Mouse (Mus musculus) layer of hippocampus, adult 9-10 months (tissue): ENCODE data around the gene March8.

Source experiments
- DNase-seq: peaks from one replicate; pipeline ENCODE4 v3.0.0; 2022; ENCODE audit warnings: low spot score

Gene March8

DNA sequence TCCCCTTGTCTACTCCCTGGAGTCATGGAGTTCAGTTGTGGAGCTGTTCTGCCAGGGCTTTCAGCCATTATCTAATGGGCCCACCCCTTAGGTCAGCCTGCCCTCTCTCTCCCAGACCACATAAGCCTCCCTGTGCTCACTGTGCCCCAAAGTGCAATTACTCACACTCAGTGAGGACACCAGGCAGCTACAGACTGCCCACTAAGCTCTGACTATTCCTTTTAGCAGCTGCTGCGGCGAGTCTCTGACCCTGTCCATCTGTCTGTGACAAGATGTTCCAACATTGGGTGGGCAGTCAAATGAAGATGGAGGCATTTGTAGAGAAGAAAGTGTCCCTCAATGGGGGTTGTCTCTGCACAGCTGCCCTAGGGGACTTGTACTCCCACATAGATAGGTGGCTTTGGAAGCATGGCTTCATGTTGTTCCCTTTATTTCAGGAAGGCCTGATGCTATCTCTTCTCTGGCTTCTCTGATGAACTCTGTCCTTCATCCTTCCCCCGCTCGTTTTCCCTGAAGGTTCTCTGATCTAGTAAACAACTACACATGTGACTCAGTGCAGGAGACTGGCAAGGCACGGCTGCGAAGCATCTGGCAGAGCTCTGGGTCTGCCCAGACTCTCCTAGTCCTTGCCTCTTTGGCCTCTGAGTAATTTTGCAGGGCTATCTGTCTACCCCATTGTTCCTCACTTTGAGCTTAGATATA lies 70.3 kb downstream of the March8 start:
- no peak for DNase-seq

DNA sequence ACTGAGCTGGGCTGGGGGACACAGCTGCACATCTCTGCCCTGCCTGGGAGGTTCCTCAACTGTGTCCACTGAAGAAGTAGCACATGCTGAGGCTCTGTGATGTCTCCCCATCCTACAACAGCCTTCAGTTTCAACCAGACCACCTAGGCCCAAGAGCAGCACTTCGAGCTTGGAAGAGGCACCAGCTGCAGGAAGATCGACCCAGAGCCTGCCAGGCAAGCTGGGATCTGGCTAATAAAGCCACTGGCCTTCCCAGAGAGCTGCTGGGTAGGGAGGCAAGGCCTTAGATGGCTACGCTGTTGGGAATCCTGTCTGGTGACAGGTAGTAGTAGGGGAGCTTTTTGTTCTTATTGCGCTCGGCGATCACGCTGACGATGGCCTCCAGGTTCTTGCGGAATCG lies 72.6 kb downstream of the March8 start:
- DNase-seq = no peak

DNA sequence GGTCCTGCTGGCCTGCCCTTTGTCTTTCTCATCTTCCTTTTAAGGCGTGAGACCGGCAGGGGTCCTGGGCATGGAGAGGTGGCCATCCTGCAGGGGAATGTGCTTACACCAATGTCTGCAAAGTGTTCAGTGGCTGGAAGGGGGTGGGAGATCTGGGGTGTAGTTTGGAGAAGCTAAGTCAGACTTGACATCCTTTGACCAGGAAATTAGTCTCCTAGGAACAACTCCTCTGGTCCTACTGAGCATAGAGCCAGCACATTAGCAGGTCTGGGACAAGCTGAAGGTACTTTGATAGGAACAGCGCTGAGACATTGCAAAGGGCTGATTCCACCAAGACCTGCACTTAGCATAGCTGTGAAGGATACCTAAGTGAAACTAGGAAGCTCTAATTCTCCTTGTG lies 73.9 kb downstream of the March8 start:
- no peak for DNase-seq

DNA sequence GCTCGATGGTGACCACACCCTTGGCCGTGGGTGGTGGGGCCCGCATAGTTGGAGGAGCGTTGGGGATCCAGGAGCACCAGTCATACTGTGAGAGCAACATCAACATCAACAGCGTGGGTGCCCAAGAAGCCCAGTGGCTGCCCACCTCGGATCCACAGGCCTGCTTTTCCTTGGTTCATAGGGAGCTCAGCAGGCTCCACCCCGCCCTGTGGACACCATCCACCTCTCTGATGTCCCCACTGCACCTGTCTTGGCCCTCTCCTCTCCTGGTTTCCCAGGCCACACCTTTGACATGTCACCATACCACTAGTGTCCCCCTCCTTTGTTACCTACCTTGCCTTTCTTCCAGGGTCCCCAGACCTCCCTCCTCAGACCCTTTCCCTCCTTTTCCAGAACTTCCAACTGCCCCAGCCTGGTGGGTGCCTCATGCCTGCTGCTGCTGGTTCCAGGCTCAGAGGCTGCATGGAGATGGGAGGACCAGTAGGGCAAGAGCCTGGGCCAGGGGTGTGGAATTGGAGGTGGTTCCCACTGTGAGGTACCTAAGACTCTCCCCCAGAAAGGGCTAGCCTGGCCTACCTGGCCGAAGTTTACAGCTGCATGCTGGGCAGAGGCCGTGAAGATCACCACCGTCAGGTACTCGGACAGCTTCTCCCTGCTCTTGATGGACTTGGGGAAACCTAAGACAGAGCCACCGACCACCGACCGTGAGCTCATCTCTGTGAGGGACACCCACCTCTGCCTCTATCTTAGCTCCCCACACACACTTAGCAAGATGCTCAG lies 74.9 kb downstream of the March8 start:
- DNase-seq = no peak

DNA sequence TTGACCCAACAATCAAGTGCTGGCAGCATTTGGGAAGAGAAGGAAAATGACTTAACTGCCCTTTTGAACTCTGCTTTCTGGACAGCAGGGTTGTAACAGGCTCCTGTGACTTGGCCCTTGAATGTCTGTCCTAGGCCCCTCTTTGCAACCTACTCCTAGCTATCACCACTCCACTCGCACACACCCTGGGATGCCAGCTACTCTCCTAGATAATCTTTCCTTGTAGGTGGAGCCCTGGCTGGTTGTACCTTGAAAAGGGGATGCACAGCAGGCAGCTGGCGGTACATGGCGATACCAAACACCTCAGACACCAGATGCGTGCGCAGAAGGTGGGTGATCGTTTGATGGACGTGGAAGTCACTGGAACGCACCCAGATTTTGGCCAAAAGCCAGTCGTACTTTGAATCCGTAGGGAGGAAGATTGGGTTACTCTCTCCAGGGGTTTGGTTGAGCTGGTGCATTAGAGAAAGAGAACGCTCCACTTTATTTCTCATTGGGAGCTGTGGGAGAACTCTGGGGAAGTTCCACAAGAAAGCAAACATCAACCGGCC lies 77.4 kb downstream of the March8 start:
- no peak for DNase-seq

DNA sequence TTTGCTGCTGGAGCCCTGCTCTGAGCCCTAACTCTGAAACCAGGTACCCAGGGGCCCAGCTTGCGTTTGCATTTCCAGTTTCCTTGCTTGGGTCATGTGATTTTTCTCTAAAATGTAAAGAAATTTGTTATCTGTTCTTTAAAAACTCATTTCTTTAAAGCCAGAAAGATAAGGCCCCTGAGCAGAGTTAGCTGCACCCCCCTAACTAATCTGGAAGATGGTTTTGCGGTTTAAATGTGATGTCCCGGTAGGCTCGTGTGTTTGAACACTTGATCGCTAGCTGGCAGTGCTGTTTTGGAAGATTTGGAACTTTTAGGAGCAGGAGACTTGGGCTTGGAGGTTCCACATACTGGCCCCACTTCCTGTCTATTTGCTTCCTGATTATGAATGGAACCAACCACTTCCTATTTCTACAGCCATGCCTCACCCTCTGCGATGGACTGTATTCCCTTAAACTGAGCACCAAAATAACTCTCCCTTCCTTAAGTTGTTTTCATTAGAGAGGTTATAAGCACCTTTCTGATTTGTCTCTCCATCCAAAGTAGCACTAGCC lies 78.3 kb downstream of the March8 start:
- DNase-seq = no peak

DNA sequence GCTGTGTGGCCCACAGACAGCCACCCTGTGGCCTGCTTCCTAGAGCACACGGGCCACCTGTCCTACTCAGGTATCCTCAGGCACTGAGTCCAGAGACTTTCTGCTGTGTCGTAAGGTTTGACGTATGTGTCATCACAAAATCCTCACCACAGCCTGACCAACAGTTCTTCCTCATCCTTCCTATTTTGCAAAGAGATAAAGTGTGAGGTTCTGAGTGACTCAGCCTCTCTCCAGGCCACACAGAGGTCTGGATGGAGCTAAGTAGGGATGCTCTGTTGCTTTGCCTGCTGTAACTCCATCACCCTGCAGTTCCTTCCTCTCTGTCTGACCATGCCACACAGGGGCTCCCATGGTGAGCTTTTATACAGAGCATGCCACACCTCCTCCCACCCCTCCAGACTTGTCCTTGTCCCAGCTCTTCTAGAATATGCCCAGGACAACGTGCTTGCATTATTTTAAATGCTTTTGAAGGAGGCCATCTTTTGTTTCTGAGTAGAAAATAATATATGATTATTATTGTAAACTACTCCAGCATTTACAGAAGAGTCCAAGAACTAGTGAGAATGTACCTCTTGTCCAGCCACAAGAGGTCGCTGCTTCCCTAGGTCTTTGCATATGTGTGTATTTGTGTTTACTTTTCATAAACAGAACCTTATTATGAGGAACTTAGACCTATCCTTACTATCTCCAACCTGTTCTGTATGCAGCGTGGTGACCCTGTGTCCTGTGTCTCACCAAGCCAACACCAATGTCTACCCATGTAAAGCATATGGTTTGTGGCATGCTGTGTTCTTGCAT lies 79.9 kb downstream of the March8 start:
- DNase-seq = no peak

DNA sequence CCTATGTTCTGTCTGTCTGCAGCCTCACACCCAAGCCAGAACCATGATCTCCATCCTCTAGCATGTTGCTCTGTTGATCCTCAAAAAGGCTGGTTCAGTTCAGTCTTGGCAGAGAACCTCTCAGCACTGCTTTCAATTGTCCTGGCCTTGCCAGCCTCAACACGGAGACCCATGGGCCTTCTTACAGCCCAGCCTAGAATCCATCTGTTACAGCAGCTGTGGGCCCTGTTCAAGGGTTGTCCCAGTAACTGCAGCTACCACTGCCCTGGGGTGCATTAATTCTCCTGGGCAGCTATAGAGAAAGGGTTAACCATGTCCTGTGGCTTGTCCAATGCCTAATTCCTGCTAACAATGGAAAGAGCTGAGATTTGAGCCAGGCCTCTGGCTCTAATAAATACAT lies 80.7 kb downstream of the March8 start:
- DNase-seq = no peak

DNA sequence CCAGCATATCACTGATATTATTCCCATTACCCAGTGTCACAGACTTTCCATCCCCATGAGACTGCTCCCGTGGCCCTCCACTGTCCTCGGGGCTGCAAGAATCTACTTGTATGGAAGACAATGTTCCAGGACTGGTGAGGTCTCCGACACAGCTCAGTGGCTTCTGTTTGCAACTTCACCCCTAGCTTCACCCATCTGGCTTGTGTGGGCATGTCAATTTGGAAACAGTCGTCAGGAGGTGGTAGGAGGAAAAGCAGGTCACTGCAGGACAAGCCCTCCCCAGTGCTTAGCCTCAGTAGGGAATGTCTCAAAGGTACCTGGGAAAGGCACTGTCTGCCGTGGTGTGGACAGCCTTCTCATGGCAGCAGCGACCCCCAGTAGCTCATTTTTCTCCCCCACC lies 81.9 kb downstream of the March8 start:
- DNase-seq = no peak

DNA sequence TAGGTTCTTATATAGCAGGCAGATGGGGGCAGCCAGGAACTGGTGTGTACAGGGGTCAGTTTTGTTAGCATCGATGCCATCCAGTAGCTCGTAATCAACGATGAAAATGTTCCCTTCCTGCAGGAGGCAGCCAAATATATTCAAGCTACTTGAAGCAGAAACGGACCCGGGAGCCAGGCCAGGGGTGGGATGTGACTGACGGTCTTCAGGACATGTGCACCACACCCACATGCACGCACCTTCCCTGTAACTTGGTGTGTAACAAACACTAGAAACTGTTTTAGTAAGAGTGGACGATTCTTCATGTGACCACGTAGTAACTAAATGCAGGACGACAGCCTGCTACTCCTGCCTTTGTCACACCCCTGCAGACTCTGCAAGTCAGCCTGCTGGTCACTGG lies 82.4 kb downstream of the March8 start:
- DNase-seq = no peak

DNA sequence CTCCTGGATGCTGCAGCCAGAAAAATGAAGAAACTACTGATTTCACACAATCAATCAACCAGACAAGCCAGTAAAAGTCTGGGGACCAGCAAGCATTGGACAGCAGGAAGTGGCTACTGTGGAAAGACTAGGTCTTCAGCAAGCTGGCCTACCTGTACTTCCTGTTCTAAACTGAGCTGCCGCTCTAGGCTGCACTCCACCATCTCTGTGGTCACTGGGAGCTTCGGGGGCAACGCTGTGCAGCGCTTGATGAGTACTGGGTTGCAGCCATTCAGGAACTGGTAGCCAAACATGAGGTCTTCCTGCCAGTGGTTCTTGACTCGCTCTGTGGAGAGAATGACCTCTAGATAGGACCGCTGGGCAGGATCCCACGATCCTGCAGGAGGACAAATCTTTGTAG lies 85.2 kb downstream of the March8 start:
- no peak for DNase-seq

DNA sequence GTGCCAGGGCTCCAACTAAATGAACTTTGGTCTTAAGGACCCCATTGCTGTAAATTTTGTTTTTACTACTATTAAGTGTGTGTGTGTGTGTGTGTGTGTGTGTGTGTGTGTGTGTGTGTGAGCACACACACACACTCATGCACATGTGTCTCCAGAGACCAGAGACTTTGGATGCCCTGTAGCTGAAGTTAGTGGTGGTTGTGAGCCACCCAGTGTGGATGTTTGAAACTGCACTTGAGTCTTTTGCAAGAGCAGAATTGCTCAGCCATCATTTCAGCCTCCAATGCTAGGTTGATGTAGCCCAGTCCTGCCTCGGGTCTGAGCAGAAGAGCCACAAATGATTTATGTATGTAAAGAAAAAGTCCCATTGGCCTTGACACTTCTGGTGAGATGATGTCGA lies 85.8 kb downstream of the March8 start:
- no peak for DNase-seq

DNA sequence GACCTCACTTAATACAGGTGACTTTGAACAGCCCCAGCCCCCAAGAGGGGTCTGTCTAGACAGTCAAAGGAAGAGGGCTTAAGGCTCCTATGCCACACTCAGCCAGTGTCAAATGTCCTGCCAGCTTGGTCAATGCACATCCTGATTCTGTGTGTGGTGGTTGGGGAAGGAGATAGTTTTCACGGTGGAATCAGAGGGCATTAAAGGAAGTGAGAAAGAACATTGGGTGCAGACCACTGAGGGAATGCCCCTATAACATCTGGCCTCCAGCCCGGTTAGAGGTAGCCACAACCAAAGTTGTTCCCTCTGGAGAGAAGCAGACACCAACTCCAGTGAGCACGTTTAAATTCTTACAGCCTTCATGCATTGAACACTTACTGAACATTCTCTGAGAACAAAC lies 89.7 kb downstream of the March8 start:
- DNase-seq = no peak

DNA sequence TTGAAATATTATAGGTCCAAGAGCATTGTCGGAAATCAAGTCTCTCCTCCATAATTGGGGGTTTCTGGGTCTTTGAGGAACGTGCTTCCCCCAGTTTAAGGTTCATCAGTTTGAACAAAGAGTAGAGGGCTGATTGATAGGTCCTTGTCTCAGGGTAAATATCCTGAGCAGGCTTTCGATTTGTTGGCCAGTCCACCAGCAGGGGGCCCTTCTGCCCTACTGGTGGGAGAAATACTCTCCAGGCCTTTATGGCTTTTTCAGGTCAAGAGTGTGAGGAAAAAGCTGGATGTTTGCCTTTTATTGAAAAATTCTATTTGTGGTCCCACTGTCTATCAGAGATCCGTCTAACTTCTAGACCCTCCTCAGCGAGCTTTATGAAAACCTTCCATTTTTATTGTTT lies 90.5 kb downstream of the March8 start:
- no peak for DNase-seq

DNA sequence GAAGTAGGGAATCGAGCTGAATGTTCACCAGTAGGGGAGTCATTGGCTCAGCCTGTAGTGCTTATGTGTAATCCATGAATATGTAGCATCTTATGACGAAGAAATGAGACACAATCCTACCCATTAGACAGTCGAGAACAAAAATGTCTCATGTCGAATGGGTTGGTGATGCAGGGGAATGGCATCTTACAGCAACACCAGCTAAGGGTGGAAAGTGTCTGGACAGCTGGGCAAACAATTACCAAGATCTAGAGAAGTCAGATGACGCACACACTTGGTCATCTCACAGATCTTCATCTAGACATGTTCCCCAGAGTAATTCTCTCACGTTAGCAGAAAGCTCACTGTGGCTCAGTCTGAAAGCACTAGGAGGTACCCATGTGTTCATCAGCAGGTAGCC lies 101.0 kb downstream of the March8 start:
- no peak for DNase-seq

DNA sequence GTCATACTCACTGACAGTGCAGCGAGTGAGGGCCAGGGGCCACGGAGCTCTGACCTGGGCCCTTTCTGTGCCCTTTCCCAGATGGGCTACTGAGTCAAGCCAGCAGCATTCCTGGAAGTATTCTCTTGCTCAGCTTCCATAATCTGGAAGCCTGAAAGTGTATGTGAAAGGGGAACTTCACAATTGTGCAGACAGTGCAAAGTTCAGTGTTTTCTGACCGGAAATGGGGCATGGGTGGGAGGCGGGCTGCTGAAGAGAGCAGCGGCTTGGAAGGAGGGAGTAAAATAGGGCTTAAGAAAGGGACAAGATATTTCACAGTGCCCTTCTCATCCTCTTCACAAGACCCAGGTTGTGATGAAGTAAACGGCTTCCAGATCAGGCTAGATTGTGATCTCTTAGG lies 101.7 kb downstream of the March8 start:
- DNase-seq = no peak

DNA sequence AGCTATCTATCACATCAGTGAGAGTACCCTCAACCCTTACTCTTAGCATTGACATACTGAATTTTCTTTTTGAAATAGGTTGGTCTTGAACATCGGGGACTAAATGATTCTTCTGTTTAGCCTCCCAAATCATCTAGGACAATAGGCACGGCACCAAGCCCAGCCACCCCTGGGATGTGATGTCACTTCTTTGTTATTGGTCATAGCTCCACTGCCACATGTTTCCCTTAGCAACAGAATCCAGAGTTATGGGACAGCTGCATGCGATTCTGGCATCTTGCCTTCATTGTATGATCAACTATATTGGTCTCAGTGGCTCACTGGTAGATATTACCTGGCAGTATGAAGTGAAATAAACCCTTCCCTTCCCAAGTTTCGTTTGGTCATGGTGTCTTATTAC lies 102.6 kb downstream of the March8 start:
- no peak for DNase-seq

DNA sequence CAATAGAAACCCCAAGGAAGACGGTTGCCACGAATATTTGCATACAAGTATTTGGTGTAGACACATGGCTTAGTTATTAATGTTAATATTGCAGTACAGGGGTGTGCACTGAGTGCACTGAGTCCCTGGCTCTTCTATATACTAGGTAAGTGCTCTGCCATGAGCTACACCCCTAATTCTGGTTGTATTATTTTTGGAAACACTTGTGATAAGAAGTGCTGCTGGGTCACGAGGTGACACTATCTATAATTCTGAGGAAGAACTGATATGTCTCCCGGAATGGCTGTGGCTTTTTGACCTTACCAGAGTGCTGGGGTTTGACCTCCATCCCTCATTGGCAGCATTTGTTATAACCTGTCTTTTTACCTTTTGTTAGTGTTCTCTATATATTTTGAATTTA lies 103.0 kb downstream of the March8 start:
- DNase-seq = no peak

DNA sequence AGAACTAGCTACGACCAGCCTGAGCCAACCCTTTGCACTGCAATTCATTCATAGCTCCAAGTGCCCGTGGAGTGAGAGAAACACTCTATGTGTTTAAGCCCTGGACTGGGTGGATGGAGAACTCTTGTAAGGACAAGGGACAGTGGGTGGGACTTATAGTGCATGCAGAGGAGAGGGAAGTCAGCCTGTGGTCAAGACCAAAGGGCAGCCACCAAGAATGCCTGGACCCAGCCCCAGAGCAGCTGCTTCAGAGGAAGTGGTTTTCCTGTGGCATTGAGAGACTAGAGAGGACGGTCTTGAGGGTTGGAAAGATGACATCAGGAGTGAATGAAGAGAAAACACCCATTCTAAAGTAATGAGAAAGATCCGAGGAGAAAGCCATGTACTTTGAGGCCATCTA lies 118.0 kb downstream of the March8 start:
- peak; percentile 21 for DNase-seq

DNA sequence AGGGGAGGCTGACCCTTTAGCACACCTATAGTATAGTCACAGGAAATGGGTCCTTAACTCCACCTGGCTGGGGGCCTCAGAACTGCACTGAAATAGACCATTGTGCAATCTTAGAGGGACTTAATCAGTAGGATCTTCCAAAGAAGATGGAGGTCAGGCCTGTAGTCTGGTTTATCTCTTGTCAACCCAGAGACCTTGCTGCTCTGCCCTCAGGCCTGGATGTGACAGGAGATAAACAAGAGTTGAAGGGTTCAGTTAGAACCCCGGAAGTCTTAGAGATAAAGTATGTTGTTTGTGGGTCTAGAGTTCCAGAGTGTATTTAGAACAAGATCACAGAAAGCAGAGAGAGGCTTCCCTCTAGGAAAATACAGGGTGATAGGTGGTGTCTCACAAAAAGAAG lies 118.7 kb downstream of the March8 start:
- no peak for DNase-seq

DNA sequence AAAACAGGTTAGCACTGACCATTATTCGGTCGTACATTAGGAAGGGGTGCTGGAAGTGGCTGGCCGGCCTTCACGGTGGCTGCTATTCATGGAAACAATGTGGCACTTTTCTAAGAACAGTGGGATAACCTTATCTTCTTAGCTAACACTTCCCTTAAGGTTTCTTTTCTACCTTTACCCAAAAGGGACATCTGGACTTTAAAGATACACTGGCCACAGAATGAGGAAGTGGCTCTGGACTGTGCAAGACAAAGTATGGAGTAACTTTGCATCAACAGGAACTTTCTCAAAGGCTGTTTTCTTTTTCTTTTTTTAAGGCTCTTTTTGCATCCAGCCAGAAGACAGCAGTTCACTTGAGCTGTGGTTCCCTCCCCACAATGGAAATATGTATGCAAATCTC lies 120.9 kb downstream of the March8 start:
- no peak for DNase-seq
